Mouse (Mus musculus): ENCODE results near the gene Wdr62. TPM values are rescaled to one million over a fixed set of nuclear protein-coding genes. Genes with fewer than 3 reads are reported as not detected.

The Wdr62 gene
- 34.0 and 37.0 TPM in 2 replicates for polyA plus RNA-seq (2012; rRNA removed; ENCODE audit: low replicate concordance)

DNA sequence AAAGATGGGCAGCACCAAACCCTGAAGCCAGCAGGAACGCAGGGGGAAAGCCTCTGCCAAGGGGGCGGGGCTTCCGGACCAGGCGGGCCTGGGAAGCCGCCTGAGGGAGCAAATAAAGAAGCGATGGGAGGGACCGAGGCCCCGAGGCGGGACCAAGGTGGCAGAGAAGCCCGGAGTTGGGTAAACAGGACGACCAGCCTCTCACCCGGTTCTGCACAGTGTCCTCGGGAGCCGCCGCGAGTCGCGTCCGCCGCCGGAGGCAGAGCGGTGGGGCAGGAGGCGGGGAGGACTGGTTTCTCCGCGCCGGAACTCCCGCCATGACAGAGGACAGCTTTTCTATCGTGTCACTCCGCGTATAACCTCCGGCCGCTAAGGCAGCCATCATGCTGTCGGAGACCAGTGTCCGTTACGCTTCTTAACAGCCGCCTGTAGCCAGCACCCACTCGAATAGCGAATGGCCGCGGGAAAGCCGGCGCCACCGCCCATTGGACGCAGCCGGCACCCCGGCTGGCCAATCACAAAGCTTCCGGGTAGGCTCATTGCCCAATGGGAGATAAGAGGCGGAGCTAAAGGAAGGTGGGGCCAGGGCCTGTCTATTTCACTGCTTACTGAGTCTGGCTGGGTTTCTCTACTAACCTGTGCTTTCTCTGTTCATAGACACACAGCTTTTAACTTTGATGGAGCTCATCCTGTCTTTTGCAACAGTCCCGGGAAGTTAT, at the start of gene Wdr62, which contains the start of gene Thap8:
Gene Wdr62 (minus strand): TSS at position 469 of the 719 bp plus-strand sequence.
Gene Thap8 (plus strand): TSS at position 144 of the 719 bp plus-strand sequence.

DNA sequence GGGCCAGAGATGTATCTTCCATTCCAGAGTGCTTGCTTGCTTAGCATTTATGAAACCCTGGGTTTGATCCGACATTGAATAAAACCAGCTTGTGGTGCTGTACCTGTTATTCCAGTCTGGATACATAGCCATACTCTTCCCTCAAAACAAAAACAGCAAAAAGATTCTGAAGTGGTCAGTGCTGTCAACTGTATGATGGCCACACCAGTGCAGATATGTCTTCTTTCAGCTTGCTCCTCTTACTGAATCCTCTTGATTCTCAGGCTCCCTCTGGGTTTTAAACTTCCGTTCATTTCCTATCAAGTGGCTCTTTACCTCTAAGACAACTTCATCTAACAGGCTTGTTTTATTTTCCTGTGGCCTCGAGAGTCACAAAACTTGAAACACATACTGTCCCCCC, 43.6 kb upstream of the Wdr62 start, which contains the start of gene Sdhaf1:
Gene Sdhaf1 (minus strand): TSS at position 101 of the 400 bp plus-strand sequence.

DNA sequence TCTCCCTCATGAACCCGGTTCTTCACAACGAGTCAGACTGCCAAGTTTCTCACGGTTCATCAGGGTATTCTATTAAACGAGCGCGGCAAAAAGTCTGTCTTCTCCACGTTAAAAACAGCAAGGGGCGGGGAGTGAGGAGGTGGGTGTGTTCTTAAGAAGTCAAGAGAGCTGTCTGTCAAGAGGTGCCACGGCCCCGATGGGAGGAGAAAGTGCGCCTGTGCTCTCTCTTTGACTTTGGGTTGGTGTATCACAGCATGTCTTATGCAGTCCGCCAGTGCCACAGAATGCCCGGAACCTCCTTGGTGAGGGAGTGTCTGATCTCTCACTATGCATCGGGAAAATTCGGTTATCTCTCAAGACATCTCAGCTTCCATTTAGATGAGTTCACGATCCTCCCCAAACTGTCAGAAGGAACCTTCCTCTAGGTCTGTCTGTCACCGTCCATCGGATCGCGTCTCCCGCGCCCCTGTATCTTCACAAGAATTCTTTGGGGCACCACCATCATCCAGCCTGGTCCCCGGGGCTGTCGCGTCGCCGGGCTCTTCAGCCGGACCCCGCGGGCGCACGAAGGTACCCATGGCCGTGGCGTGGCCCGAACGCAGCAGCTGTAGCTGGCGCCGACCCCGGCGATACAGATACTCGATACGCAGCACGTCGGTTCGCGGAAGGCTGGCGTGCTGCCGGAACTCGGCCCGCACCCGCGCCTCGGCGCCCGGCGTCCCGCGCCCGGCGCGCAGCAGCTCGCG, 41.5 kb upstream of the Wdr62 start, which contains the start of gene E130208F15Rik:
Gene E130208F15Rik (plus strand): TSS at position 202 of the 746 bp plus-strand sequence.

DNA sequence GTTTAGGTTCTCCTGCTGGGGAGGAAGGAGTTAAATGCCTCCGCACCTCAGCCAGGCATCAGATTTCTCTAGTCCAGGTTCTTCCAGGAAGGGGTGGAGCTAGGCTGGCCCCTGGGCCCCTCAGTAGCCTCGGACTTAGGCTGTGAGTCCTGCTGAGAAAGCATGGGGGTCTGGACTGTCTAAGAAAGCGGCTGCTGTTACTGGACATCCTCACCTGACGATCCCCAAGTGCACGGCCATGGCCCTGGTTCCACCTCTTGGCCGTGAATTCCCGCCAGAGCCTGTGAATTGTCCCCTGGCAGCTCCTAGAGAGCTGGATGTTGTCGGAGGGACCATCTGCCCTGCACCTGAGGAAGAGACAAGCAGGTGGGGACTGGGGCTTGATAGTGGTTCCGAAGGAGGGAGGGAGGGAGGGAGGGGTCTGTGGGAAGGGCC, 34.5 kb upstream of the Wdr62 start, which contains the start of gene Syne4:
Gene Syne4 (plus strand): TSS at position 87 of the 435 bp plus-strand sequence.

DNA sequence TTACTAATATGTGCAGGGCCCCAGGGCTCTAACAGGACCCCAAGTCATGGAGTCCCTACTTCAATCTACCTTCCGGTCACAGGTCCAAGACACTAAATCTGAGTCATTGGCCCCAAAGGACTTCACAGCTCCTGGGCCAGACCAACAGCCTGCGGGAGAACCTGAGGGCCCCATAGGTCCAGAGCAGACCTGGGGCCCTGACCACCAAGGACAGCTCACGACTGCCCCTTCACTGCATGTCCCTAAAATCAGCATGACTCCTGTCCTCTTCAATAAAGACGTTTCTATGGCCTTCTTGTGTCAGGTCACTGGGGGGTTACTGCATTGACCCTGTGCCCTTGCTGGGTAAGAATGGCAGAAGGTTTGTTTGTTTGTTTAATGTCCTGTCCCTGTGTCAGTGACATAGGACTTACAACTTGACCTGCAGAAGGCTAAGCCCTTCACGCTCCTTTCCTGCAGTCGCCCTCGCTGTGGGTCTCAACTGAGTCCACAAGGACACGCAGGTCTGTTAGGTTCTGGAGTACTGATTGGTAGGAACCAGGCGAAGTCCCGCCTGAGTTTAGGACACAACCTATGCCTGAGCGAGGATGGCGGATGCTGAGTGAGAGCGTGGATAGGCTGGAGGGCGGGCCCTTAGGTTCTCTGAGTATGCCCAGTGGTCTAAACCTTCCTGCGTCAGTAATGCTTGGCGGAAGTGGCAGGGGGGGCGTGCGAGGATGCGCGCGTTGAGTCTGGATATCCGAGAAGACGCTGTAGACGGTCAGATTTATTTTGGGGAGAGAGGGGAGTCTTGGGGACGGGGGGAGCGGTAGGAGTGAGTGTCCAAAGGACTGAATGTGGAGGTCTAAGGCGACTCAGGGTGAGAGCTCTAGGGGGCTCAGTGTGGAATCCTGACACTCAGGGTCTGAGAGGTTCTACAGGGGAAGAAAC, 28.1 kb upstream of the Wdr62 start, which contains the start of gene Alkbh6:
Gene Alkbh6 (plus strand): TSS at position 642 of the 930 bp plus-strand sequence.

DNA sequence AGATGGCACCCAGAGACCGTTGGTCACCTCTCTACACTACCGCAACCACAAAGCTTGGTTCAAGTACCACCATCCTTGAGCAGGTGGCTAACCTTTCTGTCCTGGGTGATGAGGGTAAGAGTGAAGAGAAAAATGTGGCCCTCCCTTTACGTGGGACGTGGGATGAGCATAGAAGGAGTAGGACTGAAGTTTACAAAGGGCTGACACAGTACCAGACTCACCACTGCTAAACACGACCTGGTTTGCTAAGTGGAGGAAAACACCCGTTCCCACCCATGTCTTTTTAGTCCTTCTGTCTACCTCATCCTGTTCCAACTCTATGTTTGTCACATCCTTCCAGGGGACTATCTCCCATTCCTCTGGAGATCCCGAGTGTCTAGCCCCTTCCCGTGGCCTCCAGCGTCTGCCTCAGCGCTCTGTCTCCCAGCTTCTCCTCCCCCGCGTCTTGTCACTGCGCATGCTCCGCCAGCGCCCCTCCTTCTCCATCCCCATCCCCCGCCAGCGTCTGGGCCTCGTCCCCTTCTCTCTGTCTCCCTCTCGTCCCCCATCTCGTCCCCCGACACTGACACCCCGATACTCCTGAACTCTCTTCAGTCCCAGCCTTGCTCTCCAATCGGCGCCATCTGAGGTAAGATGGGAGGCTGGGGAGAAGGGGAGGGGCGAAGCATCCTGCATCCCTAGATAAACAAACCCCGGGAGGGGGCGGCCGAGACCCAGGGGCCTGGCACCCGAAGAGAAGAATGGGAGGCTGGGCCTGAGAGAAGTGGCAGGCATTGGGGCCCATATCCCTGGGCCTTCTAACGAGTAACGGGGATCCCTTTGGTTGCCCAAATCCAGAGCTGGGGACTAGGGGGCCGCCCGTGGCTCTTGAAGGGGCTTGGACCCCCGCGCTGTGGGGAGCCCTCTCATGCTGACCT, 11.3 kb upstream of the Wdr62 start, which contains the start of gene Clip3:
Gene Clip3 (plus strand): TSS at position 514 of the 917 bp plus-strand sequence.

DNA sequence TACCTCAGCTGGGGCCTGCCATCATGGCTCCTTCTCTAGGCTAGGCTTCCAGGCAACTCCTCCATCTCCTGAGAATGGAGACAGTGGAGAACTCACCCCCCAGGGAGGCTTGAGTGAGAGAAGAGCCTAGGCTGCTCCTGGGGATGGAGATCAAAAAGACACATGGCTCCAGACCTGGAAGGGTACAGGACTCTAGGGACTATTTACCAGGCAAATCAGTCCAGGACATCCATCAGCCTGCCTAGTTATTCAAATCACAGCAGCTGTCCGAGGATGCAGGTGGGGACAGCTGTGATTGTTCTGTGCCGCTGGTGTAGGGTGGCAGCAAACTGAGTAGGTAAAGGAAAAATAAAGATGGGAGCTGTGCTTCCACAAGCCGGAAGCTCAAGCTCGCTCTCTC, 44.6 kb downstream of the Wdr62 start, which contains the start of gene Ovol3:
Gene Ovol3 (minus strand): TSS at position 101 of the 400 bp plus-strand sequence.

DNA sequence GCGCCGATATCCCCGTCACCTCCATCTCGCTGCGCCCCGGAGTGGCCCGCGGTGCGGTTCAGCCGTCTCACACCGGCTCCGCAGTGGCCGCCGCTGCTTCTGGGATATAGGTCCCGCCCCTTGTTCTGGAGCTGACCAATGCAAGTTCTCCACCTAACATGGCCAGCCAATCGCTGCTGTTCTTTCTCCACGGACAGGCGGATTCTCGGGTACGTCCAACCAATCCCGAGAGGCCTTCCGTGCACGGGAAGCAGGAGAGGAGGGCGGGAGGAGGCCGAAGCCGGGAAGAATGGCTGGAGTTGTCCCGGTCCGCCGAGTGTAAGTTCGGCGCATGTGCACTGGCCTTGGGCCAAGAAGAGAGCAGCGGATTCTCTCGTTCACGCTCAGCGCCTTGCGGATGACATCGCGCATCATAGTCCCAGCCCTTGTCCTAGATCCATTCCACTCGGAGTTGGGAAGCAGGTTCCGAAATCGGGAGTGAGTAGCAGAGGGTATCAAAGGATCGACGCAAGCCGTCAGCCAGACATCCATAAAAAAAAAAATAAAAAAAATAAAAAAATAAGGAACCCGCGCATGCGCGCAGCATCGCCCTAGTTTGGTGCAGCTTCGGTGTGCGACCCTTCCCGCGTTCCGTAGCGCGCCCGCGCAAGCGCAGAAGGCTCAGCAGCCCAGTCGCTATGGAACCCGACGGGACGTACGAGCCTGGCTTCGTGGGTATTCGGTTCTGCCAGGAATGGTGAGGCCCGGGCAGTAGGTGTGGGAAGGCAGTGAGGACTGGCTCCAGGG, 48.4 kb downstream of the Wdr62 start, which contains the start of the genes Polr2i and Tbcb:
Gene Polr2i (plus strand): TSS at position 280 of the 786 bp plus-strand sequence.
Gene Tbcb (minus strand): TSS at position 604 of the 786 bp plus-strand sequence.

DNA sequence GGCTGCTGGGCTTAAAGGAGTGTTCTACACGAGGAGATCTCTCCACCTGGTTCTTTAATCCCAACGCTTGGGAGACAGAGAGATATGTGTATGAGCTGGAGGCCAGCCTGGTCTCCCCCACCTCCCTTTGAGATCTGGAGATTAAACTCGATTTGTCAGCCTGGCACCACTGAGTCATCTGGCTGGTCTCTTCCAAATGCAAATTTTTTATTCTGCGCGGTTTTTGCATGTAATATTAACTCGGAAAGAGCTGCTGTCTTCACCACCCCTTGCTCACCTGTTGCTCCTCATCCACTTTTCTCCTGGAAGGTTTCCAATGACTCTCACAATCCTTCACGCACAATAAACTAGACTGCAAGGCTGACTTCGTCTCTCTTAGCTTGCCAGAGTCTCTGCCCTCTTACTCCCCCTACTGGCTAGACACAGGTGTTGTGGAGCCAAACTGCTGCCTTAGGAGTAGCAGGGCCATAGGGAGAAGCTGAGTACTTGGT, 81.7 kb downstream of the Wdr62 start, which contains the start of gene Capns1:
Gene Capns1 (minus strand): TSS at position 331 of the 491 bp plus-strand sequence.

Other genes starting within 250 kb of the Wdr62 start
- gene Zfp14, start 229.0 kb downstream of the Wdr62 start, polyA plus RNA-seq (2012; rRNA removed; ENCODE audit: low replicate concordance), result 1.4 and 5.3 TPM in 2 replicates
- gene Zfp82, start 207.5 kb downstream of the Wdr62 start, polyA plus RNA-seq (2012; rRNA removed; ENCODE audit: low replicate concordance), result 0.48 and 0.73 TPM in 2 replicates
- gene Gm26920, start 190.0 kb downstream of the Wdr62 start, polyA plus RNA-seq (2012; rRNA removed; ENCODE audit: low replicate concordance), result 0.10 TPM in 1 of 2 replicates, not detected in the other
- gene Zfp566, start 189.9 kb downstream of the Wdr62 start, polyA plus RNA-seq (2012; rRNA removed; ENCODE audit: low replicate concordance), result 1.7 and 3.5 TPM in 2 replicates
- gene Zfp260, start 185.6 kb downstream of the Wdr62 start, polyA plus RNA-seq (2012; rRNA removed; ENCODE audit: low replicate concordance), result 12.3 and 36.1 TPM in 2 replicates
- gene Zfp382, start 158.5 kb downstream of the Wdr62 start, polyA plus RNA-seq (2012; rRNA removed; ENCODE audit: low replicate concordance), result 0.66 and 1.5 TPM in 2 replicates
- 6.4 and 14.2 TPM in 2 replicates for gene Zfp146, start 110.7 kb downstream of the Wdr62 start, polyA plus RNA-seq (2012; rRNA removed; ENCODE audit: low replicate concordance)
- 13.9 and 170 TPM in 2 replicates for gene Cox7a1, start 96.3 kb downstream of the Wdr62 start, polyA plus RNA-seq (2012; rRNA removed; ENCODE audit: low replicate concordance)
- gene Capns1, start 81.6 kb downstream of the Wdr62 start, polyA plus RNA-seq (2012; rRNA removed; ENCODE audit: low replicate concordance), result 1,198 and 1,715 TPM in 2 replicates
- 97.3 and 98.9 TPM in 2 replicates for gene Polr2i, start 48.5 kb downstream of the Wdr62 start, polyA plus RNA-seq (2012; rRNA removed; ENCODE audit: low replicate concordance)
- gene Tbcb, start 48.1 kb downstream of the Wdr62 start, polyA plus RNA-seq (2012; rRNA removed; ENCODE audit: low replicate concordance), result 33.0 and 33.5 TPM in 2 replicates
- gene Ovol3, start 44.7 kb downstream of the Wdr62 start, polyA plus RNA-seq (2012; rRNA removed; ENCODE audit: low replicate concordance), result not detected in 2 replicates
- 0.72 and 1.5 TPM in 2 replicates for gene Thap8, start 325 bp downstream of the Wdr62 start, polyA plus RNA-seq (2012; rRNA removed; ENCODE audit: low replicate concordance)
- 21.3 and 27.3 TPM in 2 replicates for gene Clip3, start 11.3 kb upstream of the Wdr62 start, polyA plus RNA-seq (2012; rRNA removed; ENCODE audit: low replicate concordance)
- 159 and 218 TPM in 2 replicates for gene Alkbh6, start 28.3 kb upstream of the Wdr62 start, polyA plus RNA-seq (2012; rRNA removed; ENCODE audit: low replicate concordance)
- gene Syne4, start 34.4 kb upstream of the Wdr62 start, polyA plus RNA-seq (2012; rRNA removed; ENCODE audit: low replicate concordance), result 58.8 and 76.8 TPM in 2 replicates
- 0.52 and 2.0 TPM in 2 replicates for gene E130208F15Rik, start 41.3 kb upstream of the Wdr62 start, polyA plus RNA-seq (2012; rRNA removed; ENCODE audit: low replicate concordance)
- 18.7 and 40.8 TPM in 2 replicates for gene Sdhaf1, start 43.5 kb upstream of the Wdr62 start, polyA plus RNA-seq (2012; rRNA removed; ENCODE audit: low replicate concordance)
- 6.3 and 9.1 TPM in 2 replicates for gene Lrfn3, start 82.4 kb upstream of the Wdr62 start, polyA plus RNA-seq (2012; rRNA removed; ENCODE audit: low replicate concordance)
- 324 and 410 TPM in 2 replicates for gene Tyrobp, start 133.3 kb upstream of the Wdr62 start, polyA plus RNA-seq (2012; rRNA removed; ENCODE audit: low replicate concordance)
- 133 and 195 TPM in 2 replicates for gene Hcst, start 139.4 kb upstream of the Wdr62 start, polyA plus RNA-seq (2012; rRNA removed; ENCODE audit: low replicate concordance)
- gene Nfkbid, start 141.3 kb upstream of the Wdr62 start, polyA plus RNA-seq (2012; rRNA removed; ENCODE audit: low replicate concordance), result 16.2 and 37.4 TPM in 2 replicates
- gene Aplp1, start 165.1 kb upstream of the Wdr62 start, polyA plus RNA-seq (2012; rRNA removed; ENCODE audit: low replicate concordance), result 3.7 and 7.4 TPM in 2 replicates
- gene Kirrel2, start 177.3 kb upstream of the Wdr62 start, polyA plus RNA-seq (2012; rRNA removed; ENCODE audit: low replicate concordance), result 0.63 TPM in 1 of 2 replicates, not detected in the other
- gene Nphs1, start 177.9 kb upstream of the Wdr62 start, polyA plus RNA-seq (2012; rRNA removed; ENCODE audit: low replicate concordance), result 0.27 and 0.61 TPM in 2 replicates
- 1.4 TPM in 1 of 2 replicates, not detected in the other for gene Prodh2, start 213.2 kb upstream of the Wdr62 start, polyA plus RNA-seq (2012; rRNA removed; ENCODE audit: low replicate concordance)

All from mammary gland, adult 2 months (tissue).